17 mouse cellular contexts compared by ENCODE assay signal in genomic region chr12:57548981-57549666, GRCm38 (mm10). TPM values are rescaled to one million over a fixed set of nuclear protein-coding genes. Genes with fewer than 3 reads are reported as not detected.
DNase-seq lines count a peak whose midpoint lies in the region; ATAC-seq and TF ChIP-seq lines count a peak whose summit lies in the region.
"Had no signal": no experiment of that assay in that cellular context is flagged by ENCODE, and none has a peak within 500 bp of the region (broad histone marks: within the 10 kb centered on the region; RNA-seq: fewer than 3 reads in every experiment).

No protein-coding gene starts in this region.

- peak overlapping the region; percentile 3; the same call in 1 of the 2 replicates for H3K4me2 ChIP-seq in heart, embryonic 12.5 days
- peak overlapping the region; percentile 74 for H3K4me2 ChIP-seq in lung, embryonic 16.5 days (ENCODE audit: low read depth, low read length)
- H3K4me2 ChIP-seq in liver, postnatal 0 days (ENCODE audit: low read depth, low read length) = peak overlapping the region; percentile 4; the same call in 1 of the 2 replicates
- H3K4me2 ChIP-seq: kidney, embryonic 15.5 days; limb, embryonic 12.5 days had no signal

- H3K27ac ChIP-seq in heart, embryonic 12.5 days (ENCODE audit: poor library complexity, severe bottlenecking) = no peak overlapping the region
- peak overlapping the region; percentile 63 for H3K27ac ChIP-seq in lung, embryonic 16.5 days (ENCODE audit: low read length)
- H3K27ac ChIP-seq in liver, postnatal 0 days (ENCODE audit: low read depth) = no peak overlapping the region
- H3K27ac ChIP-seq: kidney, embryonic 15.5 days; limb, embryonic 12.5 days had no signal

- ATAC-seq in heart, embryonic 12.5 days (ENCODE audit: insufficient number of reproducible peaks, low FRiP score) = no peak
- ATAC-seq in lung, embryonic 16.5 days (ENCODE audit: low read depth) = no peak
- no peak for ATAC-seq in liver, postnatal 0 days
- ATAC-seq in erythroblast, adult 5-6 weeks (replicated peaks; ENCODE audit: low FRiP score, poor library complexity, severe bottlenecking) = no peak
- ATAC-seq: Patski had no signal

- H3K9ac ChIP-seq in heart, embryonic 12.5 days = no peak overlapping the region
- H3K9ac ChIP-seq in lung, embryonic 16.5 days (ENCODE audit: low read length) = peak overlapping the region; percentile 60
- H3K9ac ChIP-seq in liver, postnatal 0 days (replicated peaks) = no peak overlapping the region
- H3K9ac ChIP-seq: kidney, embryonic 15.5 days; limb, embryonic 12.5 days had no signal

- H3K36me3 ChIP-seq in heart, embryonic 12.5 days = no peaks in the 10 kb centered on the region
- H3K36me3 ChIP-seq in lung, embryonic 16.5 days (ENCODE audit: control insufficient read depth, insufficient read depth, low read length) = no peaks in the 10 kb centered on the region
- H3K36me3 ChIP-seq in liver, postnatal 0 days (replicated peaks; ENCODE audit: insufficient read depth, low read length) = no peaks in the 10 kb centered on the region
- H3K36me3 ChIP-seq: kidney, embryonic 15.5 days; limb, embryonic 12.5 days had no signal

- no peak for TF ChIP-seq CTCF in liver, postnatal 0 days (IDR thresholded peaks at IDR 0.05; ENCODE audit: low read depth)

- peaks cover 30% of the 10 kb centered on the region for H3K4me1 ChIP-seq in heart, embryonic 12.5 days (replicated peaks)
- H3K4me1 ChIP-seq in lung, embryonic 16.5 days (replicated peaks; ENCODE audit: control insufficient read depth, insufficient read depth, low read length) = peaks cover 9% of the 10 kb centered on the region; the same call in 1 of the 2 replicates
- peaks cover 17% of the 10 kb centered on the region; the same call in 1 of the 2 replicates for H3K4me1 ChIP-seq in liver, postnatal 0 days (ENCODE audit: insufficient read depth)

- peaks cover 94% of the 10 kb centered on the region for H3K27me3 ChIP-seq in heart, embryonic 12.5 days (replicated peaks)
- H3K27me3 ChIP-seq in lung, embryonic 16.5 days (ENCODE audit: control insufficient read depth, insufficient read depth, low read depth, low read length) = peaks cover 70% of the 10 kb centered on the region
- peaks cover 87% of the 10 kb centered on the region for H3K27me3 ChIP-seq in liver, postnatal 0 days (ENCODE audit: insufficient read depth, low read length)

- DNase-seq in heart, adult 18-20 months = no peak
- DNase-seq in lung, adult 18-20 months = no peak
- peak; percentile 30 for DNase-seq in R1 (ENCODE audit: low read depth, low spot score)
- no peak for DNase-seq in liver, postnatal 0 days
- no peak for DNase-seq in left cerebral cortex, postnatal 10 days (ENCODE audit: extremely low spot score in 1 of 2, low spot score in 2 of 2)
- DNase-seq: adrenal gland, postnatal 10 days; layer of hippocampus, adult 9-11 months had no signal

- intact Hi-C loops in left cerebral cortex, postnatal 10 days (cut with DNase I) = loop anchor here (5.0 kb wide), 1 partner anchor 932 kb away; no protein-coding TSS in a partner anchor

- H3K4me3 ChIP-seq in heart, embryonic 12.5 days = 0 out of 2 replicates have a peak overlapping the region, but pooled peaks have one; percentile 1
- H3K4me3 ChIP-seq in lung, embryonic 16.5 days (ENCODE audit: low read length) = peak overlapping the region; percentile 35
- H3K4me3 ChIP-seq in liver, postnatal 0 days (ENCODE audit: low read depth, low read length) = no peak overlapping the region
- H3K4me3 ChIP-seq: kidney, embryonic 15.5 days; limb, embryonic 12.5 days had no signal

- WGBS in heart, embryonic 12.5 days = 1% methylated on average over 25 of the region's 25 CpGs
- 5% methylated on average over 25 of the region's 25 CpGs for WGBS in lung, embryonic 16.5 days
- 12% methylated on average over 25 of the region's 25 CpGs for WGBS in liver, postnatal 0 days (ENCODE audit: insufficient replicate concordance)

- no peaks in the 10 kb centered on the region for H3K9me3 ChIP-seq in heart, embryonic 12.5 days (replicated peaks)
- no peaks in the 10 kb centered on the region for H3K9me3 ChIP-seq in lung, embryonic 16.5 days (ENCODE audit: control insufficient read depth, low read length)
- H3K9me3 ChIP-seq in liver, postnatal 0 days (ENCODE audit: low read length) = no peaks in the 10 kb centered on the region
- H3K9me3 ChIP-seq: kidney, embryonic 15.5 days; limb, embryonic 12.5 days had no signal

- TF ChIP-seq EP300 in liver, postnatal 0 days (IDR thresholded peaks at IDR 0.05; ENCODE audit: low read depth) = no peak

RNA-seq across cellular contexts. Expression of gene Foxa1, which starts 2.4 kb away (rescaled TPM):
- polyA plus RNA-seq in heart, embryonic 12.5 days (2016; fragmentation: Nextera tagmentation; extraction: Ambion mirVana) = 0.13 and 0.26 TPM in 2 replicates
- under 1 TPM in 1 of 2 experiments, not detected in 1; 0.59 TPM for total RNA-seq in heart, adult 18-20 months (2021)
- polyA plus RNA-seq in lung, embryonic 16.5 days (2015; fragmentation: Nextera tagmentation; extraction: Ambion mirVana) = 7.5 and 8.2 TPM in 2 replicates
- polyA plus RNA-seq in liver, postnatal 0 days (2015; fragmentation: Nextera tagmentation; extraction: Ambion mirVana) = 1.5 and 2.3 TPM in 2 replicates
- total RNA-seq in left cerebral cortex, postnatal 10 days (2021) = not detected
- total RNA-seq in erythroblast, adult 5-6 weeks (2015; ENCODE audit: low replicate concordance) = not detected in 2 replicates
- not detected in 2 replicates for total RNA-seq in erythroblast, adult 5-6 weeks (2017; ENCODE audit: low replicate concordance)
- total RNA-seq: common myeloid progenitor, adult 5-6 weeks; gastrocnemius, adult 18-20 months; heart, postnatal 25 days; megakaryocyte-erythroid progenitor cell, adult 5-6 weeks had no signal
- polyA plus RNA-seq: limb, embryonic 12.5 days had no signal

RNA-seq across cellular contexts. Expression of gene Ttc6, which starts 14.8 kb away (rescaled TPM):
- polyA plus RNA-seq in heart, embryonic 12.5 days (2016; fragmentation: Nextera tagmentation; extraction: Ambion mirVana) = 0.20 and 0.49 TPM in 2 replicates
- total RNA-seq in heart, adult 18-20 months (2021) = under 1 TPM in 1 of 2 experiments, not detected in 1; 0.44 TPM
- 3.0 and 5.1 TPM in 2 replicates for polyA plus RNA-seq in lung, embryonic 16.5 days (2015; fragmentation: Nextera tagmentation; extraction: Ambion mirVana)
- 0.08 and 0.09 TPM in 2 replicates for polyA plus RNA-seq in liver, postnatal 0 days (2015; fragmentation: Nextera tagmentation; extraction: Ambion mirVana)
- total RNA-seq in left cerebral cortex, postnatal 10 days (2021) = 1 to 10 TPM in 1 of 2 experiments, under 1 TPM in 1; 0.62 to 1.2 TPM
- not detected in 2 replicates for total RNA-seq in erythroblast, adult 5-6 weeks (2015; ENCODE audit: low replicate concordance)
- not detected in 2 replicates for total RNA-seq in erythroblast, adult 5-6 weeks (2017; ENCODE audit: low replicate concordance)
- total RNA-seq: common myeloid progenitor, adult 5-6 weeks; gastrocnemius, adult 18-20 months; megakaryocyte-erythroid progenitor cell, adult 5-6 weeks had no signal

Comparison
In these comparisons a context has a peak if more than half of its experiments do, and no peak if none do; other contexts are left out.
1. H3K4me2 ChIP-seq: peak in every context shown above with its lines; median percentile 74 in lung, embryonic 16.5 days; 4 in liver, postnatal 0 days; 3 in heart, embryonic 12.5 days.